Mouse (Mus musculus) olfactory bulb, adult 2 months (tissue): Measurements from ENCODE around the gene Brf1.

Experiments
- CTCF ChIP-seq: fragments of 200-500 bp; IDR thresholded peaks from 2 replicates; pipeline ENCODE4 v1.5.1; 2012; ENCODE audit warnings: low read depth, mild to moderate bottlenecking, low read length, moderate library complexity; ENCODE audit not compliant: insufficient read depth
- POLR2A ChIP-seq: fragments of 200-500 bp; IDR thresholded peaks from 2 replicates; pipeline ENCODE4 v1.6.1; 2012; ENCODE audit warnings: mild to moderate bottlenecking, low read depth, low read length, moderate library complexity; ENCODE audit not compliant: insufficient read depth

- no peak for TF ChIP-seq CTCF
- no peak for TF ChIP-seq POLR2A
Observed at GRCm38 (mm10) chr12:112947307-112947706, 53.2 kb downstream of the Brf1 start.
